Mouse (Mus musculus) heart, postnatal 0 days (tissue): Measurements from ENCODE around the gene Ergic3. TPM values are rescaled to one million over a fixed set of nuclear protein-coding genes. Genes with fewer than 3 reads are reported as not detected.

ENCODE experiments used
- ATAC-seq: fragments of 200-750 bp; cut with Nextera tagmentation; 2 replicates; pipeline ENCODE4 v1.8.0; 2017; ENCODE audit warnings: low read depth, moderate number of reproducible peaks, moderate library complexity; ENCODE audit not compliant: insufficient read depth
- DNase-seq: peaks from one replicate; pipeline ENCODE4 v3.0.0-alpha.2; 2016; ENCODE audit warnings: low spot score
- H3K27ac ChIP-seq: fragments of 300-500 bp; sonication (generic); 2 replicates; pipeline ENCODE4 v1.5.1; 2014; ENCODE audit warnings: low read depth, mild to moderate bottlenecking
- H3K27me3 ChIP-seq: fragments of 300-500 bp; sonication (generic); 2 replicates; pipeline ENCODE4 v1.6.1; 2014; ENCODE audit warnings: low read length, mixed read lengths; ENCODE audit not compliant: control insufficient read depth, insufficient read depth
- H3K36me3 ChIP-seq: fragments of 300-500 bp; sonication (generic); replicated peaks from 2 replicates; pipeline ENCODE4 v1.6.1; 2014; ENCODE audit warnings: low read length, mixed read lengths; ENCODE audit not compliant: control insufficient read depth, insufficient read depth
- H3K4me1 ChIP-seq: fragments of 300-500 bp; sonication (generic); 2 replicates; pipeline ENCODE4 v1.6.1; 2014; ENCODE audit warnings: antibody characterized with exemption; ENCODE audit not compliant: control insufficient read depth, insufficient read depth
- H3K4me2 ChIP-seq: fragments of 300-500 bp; sonication (generic); 2 replicates; pipeline ENCODE4 v1.6.1; 2014; ENCODE audit warnings: low read depth, mild to moderate bottlenecking, low read length, moderate library complexity
- H3K4me3 ChIP-seq: fragments of 300-500 bp; sonication (generic); 2 replicates; pipeline ENCODE4 v1.5.1; 2014; ENCODE audit warnings: low read depth, low read length
- H3K9ac ChIP-seq: fragments of 300-500 bp; sonication (generic); replicated peaks from 2 replicates; pipeline ENCODE4 v1.6.1; 2014; ENCODE audit warnings: low read depth, low read length, mixed read lengths
- H3K9me3 ChIP-seq: fragments of 300-500 bp; sonication (generic); replicated peaks from 2 replicates; pipeline ENCODE4 v1.6.1; 2016; ENCODE audit warnings: low read length; ENCODE audit not compliant: control insufficient read depth
- CTCF ChIP-seq: IDR thresholded peaks from 2 replicates; pipeline ENCODE4 v1.5.1; 2016; ENCODE audit warnings: antibody characterized with exemption, control low read depth, low read depth
- EP300 ChIP-seq: IDR thresholded peaks from 2 replicates; pipeline ENCODE4 v1.6.1; 2016; ENCODE audit warnings: antibody characterized with exemption, low read depth
- WGBS: fragments of 180-500 bp; shearing (Covaris S2); extraction: QIAGEN DNeasy Blood & Tissue Kit; methylation state at CpG from one replicate; pipeline ENCODE4 v1.1.7; 2014; 5-methylcytosine and 5-hydroxymethylcytosine counted together
- polyA plus RNA-seq: library from polyadenylated mRNA; unstranded; fragments of >200 nt; fragmentation: Nextera tagmentation; extraction: Ambion mirVana; gene quantifications from 2 replicates; pipeline ENCODE4 v1.2.1, GENCODE M21; 2015
- total RNA-seq: library from RNA; depleted of rRNA; stranded (reverse); fragments of >200 nt; gene quantifications from 2 replicates; pipeline ENCODE4 v1.2.3, GENCODE M21; 2014; ENCODE audit warnings: low replicate concordance

The Ergic3 gene
- total and polyA plus RNA-seq, 2 experiments from 2014 or later: 73.9 to 100 TPM

GRCm38 (mm10) chr2:155974087-155974731 lies 33.6 kb upstream of the Ergic3 start:
- no peak overlapping the region for H3K27ac ChIP-seq
- H3K27me3 ChIP-seq: no peaks in the 10 kb centered on the region
- H3K9me3 ChIP-seq: no peaks in the 10 kb centered on the region
- no peak for DNase-seq
- H3K9ac ChIP-seq: no peak overlapping the region
- H3K36me3 ChIP-seq: peaks cover 79% of the 10 kb centered on the region
- no peak overlapping the region for H3K4me2 ChIP-seq
- 76% methylated on average over 14 of the region's 14 CpGs for WGBS
- no peaks in the 10 kb centered on the region for H3K4me1 ChIP-seq
- no peak for ATAC-seq
- no peak for TF ChIP-seq EP300
- TF ChIP-seq CTCF: no peak
- H3K4me3 ChIP-seq: no peak overlapping the region

- no peaks in the 10 kb centered on the region for H3K27me3 ChIP-seq
- H3K4me3 ChIP-seq: no peak overlapping the region
- peaks cover 80% of the 10 kb centered on the region for H3K36me3 ChIP-seq
- ATAC-seq (peak; percentile 74), DNase-seq (peak; percentile 25)
- H3K4me1 ChIP-seq: no peaks in the 10 kb centered on the region
- H3K4me2 ChIP-seq: peak overlapping the region; percentile 6; the same call in 1 of the 2 replicates
- no peak for TF ChIP-seq CTCF
- TF ChIP-seq EP300: no peak
- H3K9me3 ChIP-seq: no peaks in the 10 kb centered on the region
- H3K9ac ChIP-seq: no peak overlapping the region
- WGBS: 60% methylated on average over 5 of the region's 5 CpGs
- peak overlapping the region; percentile 52 for H3K27ac ChIP-seq
Observed at GRCm38 (mm10) chr2:155979328-155979991, 28.4 kb upstream of the Ergic3 start.

DNA sequence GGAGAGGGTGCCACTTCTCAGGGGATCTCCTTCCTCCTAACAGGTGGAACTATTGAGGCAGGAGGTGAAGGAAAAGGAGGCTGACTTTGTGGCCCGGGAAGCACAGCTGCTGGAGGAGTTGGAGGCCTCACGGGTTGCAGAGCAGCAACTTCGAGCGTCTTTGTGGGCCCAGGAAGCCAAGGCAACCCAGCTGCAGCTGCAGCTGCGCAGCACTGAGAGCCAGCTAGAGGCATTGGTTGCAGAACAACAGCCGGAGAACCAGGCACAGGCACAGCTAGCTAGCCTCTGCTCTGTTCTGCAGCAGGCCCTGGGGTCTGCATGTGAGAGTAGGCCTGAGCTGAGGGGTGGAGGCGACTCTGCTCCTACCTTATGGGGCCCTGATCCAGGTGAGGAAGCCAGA lies 22.1 kb upstream of the Ergic3 start:
- Histone ChIP-seq H3K4me1 (no peaks in the 10 kb centered on the region), H3K27me3 (no peaks in the 10 kb centered on the region), H3K9me3 (no peaks in the 10 kb centered on the region), H3K9ac (no peak overlapping the region), H3K4me3 (no peak overlapping the region), H3K36me3 (peaks cover 93% of the 10 kb centered on the region), H3K4me2 (no peak overlapping the region), H3K27ac (peak overlapping the region; percentile 57; the same call in 1 of the 2 replicates)
- no peak for TF ChIP-seq CTCF
- no peak for TF ChIP-seq EP300
- DNase-seq: no peak
- WGBS: 91% methylated on average over 7 of the region's 7 CpGs
- ATAC-seq: no peak

GRCm38 (mm10) chr2:155987131-155987530 lies 20.7 kb upstream of the Ergic3 start:
- no peaks in the 10 kb centered on the region for H3K27me3 ChIP-seq
- H3K27ac ChIP-seq: 0 out of 2 replicates have a peak overlapping the region, but pooled peaks have one; percentile 7
- TF ChIP-seq EP300 (no peak), CTCF (no peak)
- DNase-seq (no peak), ATAC-seq (no peak)
- no peak overlapping the region for H3K4me3 ChIP-seq
- 94% methylated on average over 6 of the region's 6 CpGs for WGBS
- H3K9ac ChIP-seq: no peak overlapping the region
- peaks cover 12% of the 10 kb centered on the region for H3K4me1 ChIP-seq
- no peak overlapping the region for H3K4me2 ChIP-seq
- no peaks in the 10 kb centered on the region for H3K9me3 ChIP-seq
- H3K36me3 ChIP-seq: peaks cover 93% of the 10 kb centered on the region

DNA sequence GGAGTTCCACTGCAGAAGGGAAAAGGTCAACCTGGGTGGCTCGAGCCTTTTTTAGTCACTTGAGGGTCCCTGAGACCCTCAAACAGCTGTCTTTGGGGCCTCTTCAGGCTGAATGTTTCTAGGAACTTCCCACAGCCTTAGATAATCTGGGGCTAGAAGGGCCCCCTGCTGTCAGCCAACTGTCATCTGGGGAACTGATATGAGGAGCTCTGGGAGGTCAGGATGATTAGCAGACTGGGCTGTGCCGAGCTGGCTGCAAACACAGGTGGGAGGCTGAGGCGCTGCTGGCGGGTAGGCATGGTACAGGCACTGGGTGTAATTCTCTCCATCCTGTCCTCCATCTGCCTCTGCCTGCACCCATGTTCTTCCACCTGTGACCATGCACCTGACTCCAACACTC lies 18.8 kb upstream of the Ergic3 start:
- 37% methylated on average over 4 of the region's 4 CpGs for WGBS
- Histone ChIP-seq H3K36me3 (peaks cover 87% of the 10 kb centered on the region), H3K4me2 (no peak overlapping the region), H3K27ac (no peak overlapping the region), H3K9me3 (no peaks in the 10 kb centered on the region), H3K27me3 (no peaks in the 10 kb centered on the region), H3K4me3 (no peak overlapping the region), H3K4me1 (peaks cover 12% of the 10 kb centered on the region), H3K9ac (no peak overlapping the region)
- no peak for TF ChIP-seq CTCF
- TF ChIP-seq EP300: no peak
- ATAC-seq: no peak
- DNase-seq: no peak

DNA sequence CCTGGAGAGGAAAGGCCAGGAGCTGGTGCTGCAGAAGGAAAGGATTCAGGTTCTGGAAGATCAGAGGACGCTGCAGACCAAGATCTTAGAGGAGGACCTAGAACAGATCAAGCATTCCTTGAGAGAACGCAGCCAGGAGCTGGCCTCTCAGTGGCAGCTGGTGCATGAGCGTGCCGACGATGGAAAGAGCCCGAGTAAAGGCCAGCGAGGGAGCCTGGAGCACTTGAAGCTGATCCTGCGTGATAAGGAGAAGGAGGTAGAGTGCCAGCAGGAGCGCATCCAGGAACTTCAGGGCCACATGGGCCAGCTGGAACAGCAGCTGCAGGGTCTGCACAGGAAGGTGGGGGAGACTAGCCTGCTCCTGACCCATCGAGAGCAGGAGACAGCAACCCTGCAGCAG lies 16.7 kb upstream of the Ergic3 start:
- Histone ChIP-seq H3K4me3 (no peak overlapping the region), H3K4me2 (no peak overlapping the region), H3K27me3 (no peaks in the 10 kb centered on the region), H3K9me3 (no peaks in the 10 kb centered on the region), H3K27ac (no peak overlapping the region), H3K36me3 (peaks cover 87% of the 10 kb centered on the region), H3K9ac (no peak overlapping the region), H3K4me1 (peaks cover 12% of the 10 kb centered on the region)
- no peak for TF ChIP-seq CTCF
- no peak for TF ChIP-seq EP300
- ATAC-seq: no peak
- DNase-seq: no peak
- 79% methylated on average over 10 of the region's 10 CpGs for WGBS
